Mouse (Mus musculus): ENCODE measurements around the gene Pde6g. TPM values are rescaled to one million over a fixed set of nuclear protein-coding genes. Genes with fewer than 3 reads are reported as not detected.

The Pde6g gene
- 0.35 and 0.39 TPM in 2 replicates for polyA plus RNA-seq (2015; fragmentation: Nextera tagmentation; extraction: Ambion mirVana)

DNA sequence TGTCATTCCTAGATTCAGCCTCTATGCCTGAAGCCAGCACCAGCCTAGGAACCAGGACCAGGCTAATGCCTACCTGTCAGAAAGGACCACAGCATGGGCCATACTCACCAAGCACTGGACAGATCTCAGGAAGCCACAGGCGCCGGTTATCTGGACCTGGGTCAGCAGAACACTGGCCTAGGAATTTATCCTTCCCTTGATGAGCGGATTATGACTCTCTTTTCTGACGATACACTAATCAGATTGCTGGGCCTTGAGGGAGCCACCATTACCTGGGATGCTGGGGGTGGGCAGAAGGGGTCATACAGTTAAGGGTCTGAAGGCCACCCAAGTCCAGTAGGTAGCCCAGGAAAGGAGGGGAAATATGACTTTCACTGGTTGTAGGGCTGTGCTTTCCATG, at the start of gene Pde6g:
Pde6g (minus strand) TSS at position 195 of the 400 bp plus-strand sequence.
- H3K4me3 ChIP-seq (ENCODE audit: low read length): no peak within 1 kb of the TSS
- no peak within 1 kb of the TSS for H3K4me2 ChIP-seq (ENCODE audit: low read depth, low read length)
- no peaks in the 10 kb centered on the region for H3K36me3 ChIP-seq (ENCODE audit: control insufficient read depth, insufficient read depth, low read length)
- no peak for ATAC-seq
- 0 out of 2 replicates have a peak, but pooled peaks cover 6% of the 10 kb centered on the region for H3K4me1 ChIP-seq (ENCODE audit: control insufficient read depth, insufficient read depth, low read length)
- no peak within 1 kb of the TSS for H3K9ac ChIP-seq (ENCODE audit: low read depth, low read length)
- H3K9me3 ChIP-seq (ENCODE audit: control insufficient read depth, low read length): no peaks in the 10 kb centered on the region
- H3K27me3 ChIP-seq (replicated peaks; ENCODE audit: control insufficient read depth, insufficient read depth, low read length): no peaks in the 10 kb centered on the region
- no peak within 1 kb of the TSS for H3K27ac ChIP-seq (ENCODE audit: low read length)
- WGBS: 91% methylated on average over 4 of the region's 4 CpGs

DNA sequence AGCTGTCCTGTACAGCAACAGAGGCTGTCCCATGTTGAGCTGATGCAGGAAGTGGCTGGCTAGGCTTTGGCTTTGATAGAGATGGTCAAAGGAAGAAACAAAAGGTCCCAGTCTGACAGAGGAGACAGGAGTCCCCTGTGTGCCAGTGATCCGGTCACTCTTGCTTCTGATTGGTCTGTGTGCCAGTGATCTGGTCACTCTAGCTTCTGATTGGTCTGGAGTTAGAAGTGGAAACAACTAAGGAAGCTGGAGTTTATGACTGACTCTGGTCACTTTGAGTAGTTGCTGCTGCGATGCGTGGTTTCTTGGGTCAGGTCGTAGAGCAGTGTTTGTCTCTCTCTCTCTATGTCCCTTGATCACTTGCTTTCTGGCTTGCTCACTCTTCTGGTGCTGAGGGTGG, 48.4 kb upstream of the Pde6g start:
- H3K27me3 ChIP-seq (replicated peaks; ENCODE audit: control insufficient read depth, insufficient read depth, low read length): no peaks in the 10 kb centered on the region
- no peak overlapping the region for H3K9ac ChIP-seq (ENCODE audit: low read depth, low read length)
- no peak overlapping the region for H3K27ac ChIP-seq (ENCODE audit: low read length)
- no peak overlapping the region for H3K4me2 ChIP-seq (ENCODE audit: low read depth, low read length)
- H3K36me3 ChIP-seq (ENCODE audit: control insufficient read depth, insufficient read depth, low read length): peaks cover 9% of the 10 kb centered on the region
- H3K4me3 ChIP-seq (ENCODE audit: low read length): no peak overlapping the region
- H3K9me3 ChIP-seq (ENCODE audit: control insufficient read depth, low read length): no peaks in the 10 kb centered on the region
- no peak for ATAC-seq
- WGBS: 78% methylated on average over 4 of the region's 4 CpGs
- H3K4me1 ChIP-seq (ENCODE audit: control insufficient read depth, insufficient read depth, low read length): peaks cover 21% of the 10 kb centered on the region

DNA sequence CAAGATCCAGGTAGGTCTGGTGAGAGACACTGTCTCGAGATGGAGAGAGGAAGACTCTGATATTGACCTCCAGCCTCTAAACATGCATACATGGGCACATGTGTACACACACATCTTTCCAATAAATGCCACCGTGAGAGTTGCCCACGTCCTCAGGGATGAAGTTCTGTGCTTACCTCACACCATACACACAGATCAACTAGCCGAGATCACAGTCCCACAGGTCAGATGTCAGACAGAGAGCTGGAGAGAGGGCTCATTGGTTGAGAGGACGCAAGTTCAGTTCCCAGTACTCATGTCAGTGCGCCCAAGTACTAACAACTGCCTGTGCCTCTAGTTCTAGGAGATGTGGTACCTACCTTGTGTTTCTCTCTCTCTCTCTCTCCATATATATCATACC, 47.7 kb upstream of the Pde6g start:
- 56% methylated on average over 6 of the region's 6 CpGs for WGBS

DNA sequence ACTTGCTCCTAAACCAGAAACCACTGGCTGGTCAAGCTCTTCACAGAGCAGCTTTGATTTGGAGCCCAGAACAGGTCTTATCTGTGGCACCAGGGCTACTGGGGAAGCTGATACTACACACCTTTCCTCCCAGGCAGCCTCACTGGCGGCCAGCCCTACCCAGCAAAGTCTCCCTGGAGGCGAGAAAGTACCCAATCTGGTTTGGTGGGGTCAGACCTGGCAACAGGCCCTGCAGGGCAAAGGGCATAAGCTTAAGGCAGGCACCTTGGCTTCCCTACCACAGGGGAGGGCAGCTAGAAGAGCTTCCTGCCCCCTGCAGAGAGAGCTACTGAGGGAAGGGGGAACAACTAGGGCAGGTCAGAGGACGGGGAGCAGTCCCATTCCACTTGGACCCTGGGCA, 47.1 kb upstream of the Pde6g start:
- Histone ChIP-seq H3K27me3 (replicated peaks; ENCODE audit: control insufficient read depth, insufficient read depth, low read length) (no peaks in the 10 kb centered on the region), H3K9ac (ENCODE audit: low read depth, low read length) (peak overlapping the region; percentile 48; the same call in 1 of the 2 replicates), H3K4me1 (ENCODE audit: control insufficient read depth, insufficient read depth, low read length) (peaks cover 17% of the 10 kb centered on the region), H3K27ac (ENCODE audit: low read length) (peak overlapping the region; percentile 64), H3K36me3 (ENCODE audit: control insufficient read depth, insufficient read depth, low read length) (peaks cover 10% of the 10 kb centered on the region), H3K4me3 (ENCODE audit: low read length) (no peak overlapping the region), H3K9me3 (ENCODE audit: control insufficient read depth, low read length) (no peaks in the 10 kb centered on the region), H3K4me2 (ENCODE audit: low read depth, low read length) (peak overlapping the region; percentile 9; the same call in 1 of the 2 replicates)
- 15% methylated on average over 3 of the region's 3 CpGs for WGBS
- ATAC-seq: peak; percentile 89

More for the DNA sequence above, 47.7 kb upstream of the Pde6g start:
- no peak overlapping the region for H3K4me2 ChIP-seq (ENCODE audit: low read depth, low read length)
- H3K36me3 ChIP-seq (ENCODE audit: control insufficient read depth, insufficient read depth, low read length): peaks cover 10% of the 10 kb centered on the region
- 0 out of 2 replicates have a peak overlapping the region, but pooled peaks have one; percentile 48 for H3K9ac ChIP-seq (ENCODE audit: low read depth, low read length)
- peak; percentile 3; the same call in 1 of the 2 replicates for ATAC-seq
- no peak overlapping the region for H3K4me3 ChIP-seq (ENCODE audit: low read length)
- H3K9me3 ChIP-seq (ENCODE audit: control insufficient read depth, low read length): no peaks in the 10 kb centered on the region
- peak overlapping the region; percentile 64; the same call in 1 of the 2 replicates for H3K27ac ChIP-seq (ENCODE audit: low read length)
- peaks cover 21% of the 10 kb centered on the region for H3K4me1 ChIP-seq (ENCODE audit: control insufficient read depth, insufficient read depth, low read length)
- no peaks in the 10 kb centered on the region for H3K27me3 ChIP-seq (replicated peaks; ENCODE audit: control insufficient read depth, insufficient read depth, low read length)

DNA sequence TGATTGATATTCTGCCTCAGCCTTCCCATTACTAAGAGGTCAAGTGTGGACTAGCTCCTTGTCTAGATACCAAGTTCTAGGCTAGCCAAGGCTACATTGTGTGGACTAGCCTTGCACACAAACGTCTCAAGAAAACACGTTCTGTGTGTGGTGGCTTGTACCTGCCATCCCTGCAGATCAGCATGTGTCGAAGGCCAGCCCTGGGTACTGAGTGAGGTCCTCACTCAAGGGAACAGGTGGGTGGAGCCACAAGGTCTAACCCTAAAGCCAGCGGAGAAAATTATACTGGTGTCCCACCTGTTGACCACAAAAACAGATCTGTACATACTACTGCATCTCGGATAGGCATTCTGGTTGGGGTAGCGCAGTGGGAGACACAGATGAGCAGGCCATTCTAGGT, 46.6 kb upstream of the Pde6g start:
- Histone ChIP-seq H3K27me3 (replicated peaks; ENCODE audit: control insufficient read depth, insufficient read depth, low read length) (no peaks in the 10 kb centered on the region), H3K4me1 (ENCODE audit: control insufficient read depth, insufficient read depth, low read length) (peaks cover 17% of the 10 kb centered on the region), H3K9ac (ENCODE audit: low read depth, low read length) (no peak overlapping the region), H3K4me2 (ENCODE audit: low read depth, low read length) (no peak overlapping the region), H3K4me3 (ENCODE audit: low read length) (no peak overlapping the region), H3K27ac (ENCODE audit: low read length) (peak overlapping the region; percentile 64), H3K9me3 (ENCODE audit: control insufficient read depth, low read length) (no peaks in the 10 kb centered on the region), H3K36me3 (ENCODE audit: control insufficient read depth, insufficient read depth, low read length) (peaks cover 10% of the 10 kb centered on the region)
- WGBS: 73% methylated on average over 6 of the region's 6 CpGs
- ATAC-seq: peak; percentile 25; the same call in 1 of the 2 replicates

DNA sequence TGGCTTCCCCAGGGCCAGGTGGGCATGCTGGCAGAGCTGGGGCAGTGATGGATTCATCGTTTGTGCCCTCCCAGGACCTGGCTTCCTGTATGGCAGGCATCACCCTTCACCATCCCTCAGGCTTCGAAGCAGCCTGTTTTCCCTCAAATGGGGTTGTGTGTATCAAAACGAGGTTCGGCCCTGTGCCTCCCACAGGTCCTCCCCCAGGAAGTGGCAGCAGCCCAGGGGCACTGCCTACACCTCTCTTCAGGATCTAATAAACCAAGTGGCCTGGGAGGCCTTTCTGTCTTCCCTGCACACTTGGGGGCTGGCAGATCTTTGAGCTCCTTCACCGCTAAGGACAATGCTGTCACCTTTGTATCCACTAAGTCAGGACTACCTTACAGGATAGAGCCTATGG, 45.6 kb upstream of the Pde6g start:
- Histone ChIP-seq H3K9me3 (ENCODE audit: control insufficient read depth, low read length) (no peaks in the 10 kb centered on the region), H3K9ac (ENCODE audit: low read depth, low read length) (no peak overlapping the region), H3K27me3 (replicated peaks; ENCODE audit: control insufficient read depth, insufficient read depth, low read length) (no peaks in the 10 kb centered on the region), H3K4me2 (ENCODE audit: low read depth, low read length) (no peak overlapping the region), H3K36me3 (ENCODE audit: control insufficient read depth, insufficient read depth, low read length) (peaks cover 10% of the 10 kb centered on the region), H3K4me3 (ENCODE audit: low read length) (no peak overlapping the region), H3K27ac (ENCODE audit: low read length) (no peak overlapping the region), H3K4me1 (ENCODE audit: control insufficient read depth, insufficient read depth, low read length) (peaks cover 20% of the 10 kb centered on the region)
- no peak for ATAC-seq
- WGBS: 79% methylated on average over 5 of the region's 5 CpGs

DNA sequence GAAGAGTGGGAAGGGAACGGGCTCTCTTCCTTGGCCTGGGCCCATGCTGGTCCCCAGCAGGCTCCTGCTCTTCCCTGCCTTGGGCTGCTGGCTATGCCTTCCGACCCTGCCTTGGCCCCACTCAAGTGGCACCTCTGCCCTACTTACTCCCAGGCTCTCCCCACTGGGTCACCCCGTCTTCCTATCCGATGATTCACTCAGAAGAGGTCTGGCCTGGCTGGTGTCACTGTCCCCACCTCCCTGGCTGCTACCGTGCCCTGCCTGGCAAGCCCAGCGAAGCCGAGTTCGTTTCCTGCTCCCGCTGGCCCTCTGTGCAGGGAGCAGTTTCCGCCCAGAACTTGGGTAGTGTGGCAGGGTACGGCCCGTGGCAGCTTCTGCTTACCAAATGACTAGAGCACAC, 44.9 kb upstream of the Pde6g start:
- 90% methylated on average over 12 of the region's 12 CpGs for WGBS
- no peak for ATAC-seq

DNA sequence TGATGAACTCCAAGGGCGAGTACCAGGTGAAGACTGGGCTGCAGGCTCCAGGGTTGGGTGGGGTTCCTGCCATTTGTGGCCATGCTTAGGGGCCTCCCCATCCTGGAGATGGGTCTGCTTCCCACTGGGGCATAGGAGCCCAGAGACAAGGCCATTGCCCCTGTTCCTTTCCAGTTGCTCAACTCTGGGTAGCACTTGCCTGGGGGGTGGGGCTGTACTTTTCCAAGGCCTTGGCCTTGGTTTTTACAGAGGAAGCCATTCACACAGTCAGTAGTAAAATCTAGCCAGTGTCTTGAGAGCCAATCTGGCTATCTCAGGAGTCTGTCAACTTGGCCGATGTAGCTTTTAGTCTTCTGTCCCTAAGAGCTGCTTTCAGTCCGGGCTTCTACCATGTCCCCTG, 44.1 kb upstream of the Pde6g start:
- Histone ChIP-seq H3K9me3 (ENCODE audit: control insufficient read depth, low read length) (no peaks in the 10 kb centered on the region), H3K36me3 (ENCODE audit: control insufficient read depth, insufficient read depth, low read length) (peaks cover 10% of the 10 kb centered on the region), H3K27ac (ENCODE audit: low read length) (no peak overlapping the region), H3K4me3 (ENCODE audit: low read length) (no peak overlapping the region), H3K27me3 (replicated peaks; ENCODE audit: control insufficient read depth, insufficient read depth, low read length) (no peaks in the 10 kb centered on the region), H3K4me2 (ENCODE audit: low read depth, low read length) (no peak overlapping the region), H3K9ac (ENCODE audit: low read depth, low read length) (no peak overlapping the region), H3K4me1 (ENCODE audit: control insufficient read depth, insufficient read depth, low read length) (peaks cover 32% of the 10 kb centered on the region)
- 95% methylated on average over 3 of the region's 3 CpGs for WGBS
- no peak for ATAC-seq

More for the DNA sequence above, 44.9 kb upstream of the Pde6g start:
- peaks cover 10% of the 10 kb centered on the region for H3K36me3 ChIP-seq (ENCODE audit: control insufficient read depth, insufficient read depth, low read length)
- H3K27me3 ChIP-seq (replicated peaks; ENCODE audit: control insufficient read depth, insufficient read depth, low read length): no peaks in the 10 kb centered on the region
- H3K27ac ChIP-seq (ENCODE audit: low read length): no peak overlapping the region
- H3K9ac ChIP-seq (ENCODE audit: low read depth, low read length): no peak overlapping the region
- no peaks in the 10 kb centered on the region for H3K9me3 ChIP-seq (ENCODE audit: control insufficient read depth, low read length)
- H3K4me2 ChIP-seq (ENCODE audit: low read depth, low read length): no peak overlapping the region
- peaks cover 26% of the 10 kb centered on the region for H3K4me1 ChIP-seq (ENCODE audit: control insufficient read depth, insufficient read depth, low read length)
- H3K4me3 ChIP-seq (ENCODE audit: low read length): no peak overlapping the region

DNA sequence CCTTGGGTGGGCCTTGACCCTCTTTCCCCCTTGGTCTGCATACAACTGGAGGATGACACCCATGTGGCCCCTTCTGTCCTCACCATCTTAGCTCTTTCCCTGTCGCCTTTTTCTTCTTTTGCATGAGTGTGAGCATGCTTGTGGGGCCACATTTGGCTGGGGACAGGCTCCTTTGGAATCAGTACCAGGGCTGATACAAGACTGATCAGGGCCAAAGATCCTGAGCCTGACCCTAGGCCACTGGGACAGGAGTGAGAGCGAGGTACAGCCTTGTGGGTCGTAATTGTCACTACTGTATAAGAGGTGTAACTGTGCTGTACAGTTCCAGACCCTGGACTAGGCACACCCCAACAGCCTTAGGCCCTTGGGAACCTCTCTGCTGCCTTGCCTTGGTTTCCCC, 40.6 kb upstream of the Pde6g start:
- H3K36me3 ChIP-seq (ENCODE audit: control insufficient read depth, insufficient read depth, low read length): peaks cover 11% of the 10 kb centered on the region
- no peak overlapping the region for H3K27ac ChIP-seq (ENCODE audit: low read length)
- peak overlapping the region; percentile 44; the same call in 1 of the 2 replicates for H3K9ac ChIP-seq (ENCODE audit: low read depth, low read length)
- H3K9me3 ChIP-seq (ENCODE audit: control insufficient read depth, low read length): no peaks in the 10 kb centered on the region
- H3K27me3 ChIP-seq (replicated peaks; ENCODE audit: control insufficient read depth, insufficient read depth, low read length): no peaks in the 10 kb centered on the region
- H3K4me3 ChIP-seq (ENCODE audit: low read length): no peak overlapping the region; the same call in 1 of the 2 replicates
- peaks cover 36% of the 10 kb centered on the region for H3K4me1 ChIP-seq (ENCODE audit: control insufficient read depth, insufficient read depth, low read length)
- peak overlapping the region; percentile 84; the same call in 1 of the 2 replicates for H3K4me2 ChIP-seq (ENCODE audit: low read depth, low read length)
- 85% methylated on average over 3 of the region's 3 CpGs for WGBS
- ATAC-seq: no peak

DNA sequence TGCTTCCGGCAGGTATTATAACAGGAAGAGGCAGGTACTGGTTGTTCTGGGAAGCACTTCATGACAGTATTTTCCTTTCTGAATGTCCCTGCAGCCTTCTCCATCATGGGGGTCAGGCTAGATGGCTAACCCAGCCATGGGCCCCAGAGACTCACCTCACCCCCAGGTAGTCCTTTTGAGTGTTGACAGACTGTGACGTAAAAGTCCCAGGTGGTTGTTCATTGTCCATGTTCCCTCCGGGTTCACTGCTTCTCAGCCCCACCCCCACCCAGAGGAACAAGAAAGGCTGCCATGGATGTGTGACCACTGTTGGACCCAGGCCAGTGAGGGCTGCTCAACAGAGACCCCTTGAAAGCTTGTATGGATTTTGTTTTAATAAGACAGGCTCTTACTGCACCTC, 40.1 kb upstream of the Pde6g start:
- no peaks in the 10 kb centered on the region for H3K9me3 ChIP-seq (ENCODE audit: control insufficient read depth, low read length)
- peak overlapping the region; percentile 84 for H3K4me2 ChIP-seq (ENCODE audit: low read depth, low read length)
- WGBS: 37% methylated on average over 3 of the region's 3 CpGs
- peak overlapping the region; percentile 95 for H3K4me3 ChIP-seq (ENCODE audit: low read length)
- peak overlapping the region; percentile 92 for H3K27ac ChIP-seq (ENCODE audit: low read length)
- H3K27me3 ChIP-seq (replicated peaks; ENCODE audit: control insufficient read depth, insufficient read depth, low read length): no peaks in the 10 kb centered on the region
- peaks cover 40% of the 10 kb centered on the region for H3K4me1 ChIP-seq (ENCODE audit: control insufficient read depth, insufficient read depth, low read length)
- ATAC-seq: no peak
- peak overlapping the region; percentile 89 for H3K9ac ChIP-seq (ENCODE audit: low read depth, low read length)
- peaks cover 11% of the 10 kb centered on the region for H3K36me3 ChIP-seq (ENCODE audit: control insufficient read depth, insufficient read depth, low read length)
